ENCODE assay signal across 23 mouse cellular contexts in genomic region chr7:144409682-144410081, GRCm38 (mm10).
DNase-seq lines count a peak whose midpoint lies in the region; ATAC-seq and TF ChIP-seq lines count a peak whose summit lies in the region.
"Had no signal": no experiment of that assay in that cellular context is flagged by ENCODE, and none has a peak within 500 bp of the region (broad histone marks: within the 10 kb centered on the region; RNA-seq: fewer than 3 reads in every experiment).

No protein-coding gene starts in this region.

- peak overlapping the region; percentile 23; the same call in 1 of the 2 replicates for H3K27ac ChIP-seq in hindbrain, embryonic 10.5 days
- no peak overlapping the region for H3K27ac ChIP-seq in hindbrain, embryonic 11.5 days (ENCODE audit: low read depth, low read length)
- H3K27ac ChIP-seq in ES-Bruce4 (ENCODE audit: insufficient read depth, low read length): no peak overlapping the region
- H3K27ac ChIP-seq in kidney, embryonic 15.5 days: no peak overlapping the region
- H3K27ac ChIP-seq: forebrain, embryonic 13.5 days; heart, adult 2 months; hindbrain, embryonic 14.5 days; hindbrain, postnatal 0 days had no signal

- WGBS in hindbrain, embryonic 10.5 days: 83% methylated on average over 18 of the region's 18 CpGs
- WGBS in hindbrain, embryonic 11.5 days: 80% methylated on average over 18 of the region's 18 CpGs
- WGBS in kidney, embryonic 15.5 days: 77% methylated on average over 18 of the region's 18 CpGs

- peaks cover 40% of the 10 kb centered on the region for H3K4me1 ChIP-seq in hindbrain, embryonic 10.5 days (replicated peaks)
- no peaks in the 10 kb centered on the region for H3K4me1 ChIP-seq in hindbrain, embryonic 11.5 days (replicated peaks; ENCODE audit: control insufficient read depth, insufficient read depth, low read length)
- H3K4me1 ChIP-seq in E14TG2a.4 (replicated peaks; ENCODE audit: low read depth, low read length): peaks cover 36% of the 10 kb centered on the region
- no peaks in the 10 kb centered on the region for H3K4me1 ChIP-seq in ES-Bruce4 (ENCODE audit: control insufficient read depth, insufficient read depth, low read length)
- peaks cover 14% of the 10 kb centered on the region; the same call in 1 of the 2 replicates for H3K4me1 ChIP-seq in kidney, embryonic 15.5 days

- TF ChIP-seq EP300 in ES-Bruce4 (IDR thresholded peaks at IDR 0.05; ENCODE audit: insufficient read depth, low read depth, low read length): no peak

- H3K4me3 ChIP-seq in hindbrain, embryonic 10.5 days: no peak overlapping the region
- H3K4me3 ChIP-seq in hindbrain, embryonic 11.5 days (ENCODE audit: low read depth, low read length): no peak overlapping the region
- H3K4me3 ChIP-seq in E14TG2a.4 (replicated peaks; ENCODE audit: low read length): peak overlapping the region; percentile 70
- H3K4me3 ChIP-seq in ES-Bruce4 (ENCODE audit: low read depth, low read length): peak overlapping the region; percentile 9
- no peak overlapping the region for H3K4me3 ChIP-seq in kidney, embryonic 15.5 days (replicated peaks)
- H3K4me3 ChIP-seq: forebrain, embryonic 10.5 days; forebrain, embryonic 13.5 days; heart, adult 2 months; heart, embryonic 10.5 days had no signal

- no peak overlapping the region for H3K9ac ChIP-seq in hindbrain, embryonic 11.5 days (ENCODE audit: low read depth, low read length)
- H3K9ac ChIP-seq in ES-Bruce4 (ENCODE audit: low read depth, poor library complexity, severe bottlenecking): no peak overlapping the region
- H3K9ac ChIP-seq in kidney, embryonic 15.5 days: no peak overlapping the region
- H3K9ac ChIP-seq: forebrain, embryonic 13.5 days; hindbrain, embryonic 14.5 days had no signal

- no peak overlapping the region for H3K4me2 ChIP-seq in hindbrain, embryonic 11.5 days (replicated peaks; ENCODE audit: low read depth, low read length)
- H3K4me2 ChIP-seq in kidney, embryonic 15.5 days: no peak overlapping the region
- H3K4me2 ChIP-seq: forebrain, embryonic 13.5 days; hindbrain, embryonic 14.5 days had no signal

- DNase-seq in hindbrain, embryonic 10.5 days (ENCODE audit: low spot score): no peak
- no peak for DNase-seq in hindbrain, embryonic 11.5 days (ENCODE audit: low spot score)
- DNase-seq in layer of hippocampus, postnatal 14 days (ENCODE audit: low spot score in 2 of 2): no peak
- DNase-seq: adrenal gland, adult 8-10 months; adrenal gland, postnatal 25 days; cerebellum, adult 18-20 months; cerebellum, adult 9-11 months; gastrocnemius, postnatal 10 days; gastrocnemius, postnatal 36 days; heart, adult 2 months had no signal

- TF ChIP-seq CTCF in E14TG2a.4 (conservative IDR thresholded peaks at IDR 0.05; ENCODE audit: low read length): no peak
- no peak for TF ChIP-seq CTCF in ES-Bruce4 (IDR thresholded peaks at IDR 0.05; ENCODE audit: low read depth, low read length)

- H3K9me3 ChIP-seq in hindbrain, embryonic 10.5 days: no peaks in the 10 kb centered on the region
- H3K9me3 ChIP-seq in hindbrain, embryonic 11.5 days (ENCODE audit: control insufficient read depth, low read length): no peaks in the 10 kb centered on the region
- H3K9me3 ChIP-seq in E14TG2a.4 (ENCODE audit: low read length): no peaks in the 10 kb centered on the region
- H3K9me3 ChIP-seq in ES-Bruce4 (replicated peaks; ENCODE audit: control insufficient read depth, insufficient read depth, low read length, poor library complexity, severe bottlenecking): no peaks in the 10 kb centered on the region
- H3K9me3 ChIP-seq in kidney, embryonic 15.5 days (replicated peaks): no peaks in the 10 kb centered on the region
- H3K9me3 ChIP-seq: forebrain, embryonic 10.5 days; forebrain, embryonic 13.5 days; heart, embryonic 10.5 days had no signal

- H3K36me3 ChIP-seq in hindbrain, embryonic 10.5 days: peaks cover 24% of the 10 kb centered on the region
- H3K36me3 ChIP-seq in hindbrain, embryonic 11.5 days (ENCODE audit: control insufficient read depth, insufficient read depth, low read length): no peaks in the 10 kb centered on the region
- H3K36me3 ChIP-seq in E14TG2a.4 (ENCODE audit: insufficient read depth, low read length) (no peaks in the 10 kb centered on the region), ES-Bruce4 (ENCODE audit: control insufficient read depth, insufficient read depth, low read length, poor library complexity, severe bottlenecking) (no peaks in the 10 kb centered on the region)
- no peaks in the 10 kb centered on the region for H3K36me3 ChIP-seq in kidney, embryonic 15.5 days
- H3K36me3 ChIP-seq: heart, embryonic 10.5 days had no signal

- no peaks in the 10 kb centered on the region for H3K27me3 ChIP-seq in hindbrain, embryonic 10.5 days (ENCODE audit: insufficient read depth, poor library complexity, severe bottlenecking)
- no peaks in the 10 kb centered on the region for H3K27me3 ChIP-seq in hindbrain, embryonic 11.5 days (ENCODE audit: control insufficient read depth, insufficient read depth, low read length)
- H3K27me3 ChIP-seq in E14TG2a.4 (ENCODE audit: insufficient read depth, low read length): peaks cover 66% of the 10 kb centered on the region
- no peaks in the 10 kb centered on the region for H3K27me3 ChIP-seq in ES-Bruce4 (ENCODE audit: control insufficient read depth, insufficient read depth, low read length, poor library complexity, severe bottlenecking)
- no peaks in the 10 kb centered on the region for H3K27me3 ChIP-seq in kidney, embryonic 15.5 days
- H3K27me3 ChIP-seq: forebrain, embryonic 13.5 days had no signal

- no peak for TF ChIP-seq POLR2A in ES-Bruce4 (IDR thresholded peaks at IDR 0.05; ENCODE audit: insufficient read depth, low read length)

- no peak for ATAC-seq in hindbrain, embryonic 11.5 days (ENCODE audit: low FRiP score)
- ATAC-seq in kidney, embryonic 15.5 days (replicated peaks; ENCODE audit: low FRiP score): no peak
- ATAC-seq: activated CD4-positive, CD25-positive, alpha-beta regulatory T cell, adult 4 months; CD4-positive, CD25-positive, alpha-beta regulatory T cell, adult 4 months; forebrain, embryonic 13.5 days; forebrain, embryonic 16.5 days; hindbrain, postnatal 0 days; inflammation-experienced regulatory T-cells, adult 6 months; intestine, embryonic 16.5 days had no signal

Comparison
In these comparisons a context has a peak if more than half of its experiments do, and no peak if none do; other contexts are left out.
1. H3K4me3 ChIP-seq: peak in E14TG2a.4 (single experiment) and ES-Bruce4 (single experiment); none in hindbrain, embryonic 10.5 days (single experiment), hindbrain, embryonic 11.5 days (single experiment) and kidney, embryonic 15.5 days (single experiment).